Mouse (Mus musculus) midbrain, postnatal 0 days (tissue): ENCODE measurements at regions not wholly inside any gene's neighbourhood (a gene's known extent, or its start where the extent isn't known, plus 50 kb on each side); places are given as distances from the start of the nearest gene placed in this dataset.

ENCODE experiments used
- ATAC-seq: fragments of 200-750 bp; cut with Nextera tagmentation; 2 replicates; pipeline ENCODE4 v1.8.0; 2017; ENCODE audit warnings: moderate number of reproducible peaks, mild to moderate bottlenecking, moderate TSS enrichment, moderate library complexity; ENCODE audit not compliant: low FRiP score
- DNase-seq: peaks from one replicate; pipeline ENCODE4 v3.0.0-alpha.2; 2015; ENCODE audit warnings: low spot score
- H3K27ac ChIP-seq: fragments of 300-500 bp; sonication (generic); 2 replicates; pipeline ENCODE4 v1.5.1; 2014; ENCODE audit warnings: low read depth, mild to moderate bottlenecking, low read length, mixed read lengths
- H3K27me3 ChIP-seq: fragments of 300-500 bp; sonication (generic); 2 replicates; pipeline ENCODE4 v1.6.1; 2014; ENCODE audit warnings: low read length, control low read depth, mixed read lengths; ENCODE audit not compliant: insufficient read depth
- H3K36me3 ChIP-seq: fragments of 300-500 bp; sonication (generic); 2 replicates; pipeline ENCODE4 v1.6.1; 2014; ENCODE audit warnings: low read length, control low read depth, mixed read lengths; ENCODE audit not compliant: insufficient read depth
- H3K4me1 ChIP-seq: fragments of 300-500 bp; sonication (generic); 2 replicates; pipeline ENCODE4 v1.6.1; 2014; ENCODE audit warnings: mild to moderate bottlenecking, control low read depth, antibody characterized with exemption, low read length, mixed read lengths; ENCODE audit not compliant: insufficient read depth
- H3K4me2 ChIP-seq: fragments of 300-500 bp; sonication (generic); 2 replicates; pipeline ENCODE4 v1.6.1; 2014; ENCODE audit warnings: low read depth, mild to moderate bottlenecking, low read length, mixed read lengths; ENCODE audit not compliant: poor library complexity, severe bottlenecking
- H3K4me3 ChIP-seq: fragments of 300-500 bp; sonication (generic); 2 replicates; pipeline ENCODE4 v1.5.1; 2014; ENCODE audit warnings: low read depth, mild to moderate bottlenecking, low read length, moderate library complexity
- H3K9ac ChIP-seq: fragments of 300-500 bp; sonication (generic); replicated peaks from 2 replicates; pipeline ENCODE4 v1.6.1; 2014; ENCODE audit warnings: mild to moderate bottlenecking, low read length, moderate library complexity, mixed read lengths; ENCODE audit not compliant: poor library complexity, severe bottlenecking
- H3K9me3 ChIP-seq: fragments of 300-500 bp; sonication (generic); 2 replicates; pipeline ENCODE4 v1.6.1; 2016; ENCODE audit warnings: low read length, control low read depth
- CTCF ChIP-seq: IDR thresholded peaks from 2 replicates; pipeline ENCODE4 v1.5.1; 2016; ENCODE audit warnings: antibody characterized with exemption, mild to moderate bottlenecking
- WGBS: fragments of 180-500 bp; shearing (Covaris S2); extraction: QIAGEN DNeasy Blood & Tissue Kit; methylation state at CpG from one replicate; pipeline ENCODE4 v1.1.7; 2014; 5-methylcytosine and 5-hydroxymethylcytosine counted together

- WGBS = 72% methylated on average over 13 of the region's 13 CpGs
Measured at GRCm38 (mm10) chr9:91130111-91130720, 232.0 kb upstream of the Zic4 start.

GRCm38 (mm10) chr9:91131415-91132255 lies 230.6 kb upstream of the Zic4 start:
- H3K27me3 ChIP-seq = no peaks in the 10 kb centered on the region
- H3K4me1 ChIP-seq = no peaks in the 10 kb centered on the region
- no peaks in the 10 kb centered on the region for H3K36me3 ChIP-seq
- H3K9ac ChIP-seq = no peak overlapping the region
- no peak overlapping the region for H3K4me2 ChIP-seq
- no peak for TF ChIP-seq CTCF
- 55% methylated on average over 7 of the region's 7 CpGs for WGBS
- DNase-seq (no peak), ATAC-seq (no peak)
- no peak overlapping the region for H3K4me3 ChIP-seq
- H3K27ac ChIP-seq = no peak overlapping the region
- no peaks in the 10 kb centered on the region for H3K9me3 ChIP-seq

More at GRCm38 (mm10) chr9:91130111-91130720, 232.0 kb upstream of the Zic4 start:
- Histone ChIP-seq H3K9ac (no peak overlapping the region), H3K4me1 (no peaks in the 10 kb centered on the region), H3K4me3 (no peak overlapping the region), H3K36me3 (no peaks in the 10 kb centered on the region), H3K27me3 (no peaks in the 10 kb centered on the region), H3K27ac (no peak overlapping the region), H3K9me3 (no peaks in the 10 kb centered on the region), H3K4me2 (no peak overlapping the region)
- peak; percentile 53 for DNase-seq
- TF ChIP-seq CTCF = no peak
- ATAC-seq = no peak

GRCm38 (mm10) chr9:91132531-91132930 lies 229.7 kb upstream of the Zic4 start:
- no peaks in the 10 kb centered on the region for H3K4me1 ChIP-seq
- no peaks in the 10 kb centered on the region for H3K27me3 ChIP-seq
- H3K4me2 ChIP-seq = no peak overlapping the region
- ATAC-seq (no peak), DNase-seq (no peak)
- TF ChIP-seq CTCF = no peak
- H3K36me3 ChIP-seq = no peaks in the 10 kb centered on the region
- 64% methylated on average over 1 of the region's 1 CpGs for WGBS
- no peak overlapping the region for H3K27ac ChIP-seq
- no peak overlapping the region for H3K4me3 ChIP-seq
- no peak overlapping the region for H3K9ac ChIP-seq
- no peaks in the 10 kb centered on the region for H3K9me3 ChIP-seq

GRCm38 (mm10) chr9:91133256-91133920 lies 228.8 kb upstream of the Zic4 start:
- WGBS = 90% methylated on average over 3 of the region's 3 CpGs
- no peaks in the 10 kb centered on the region for H3K36me3 ChIP-seq

GRCm38 (mm10) chr9:91134325-91134724 lies 227.9 kb upstream of the Zic4 start:
- Histone ChIP-seq H3K9me3 (no peaks in the 10 kb centered on the region), H3K36me3 (no peaks in the 10 kb centered on the region), H3K4me1 (no peaks in the 10 kb centered on the region), H3K4me2 (no peak overlapping the region), H3K27ac (no peak overlapping the region), H3K9ac (no peak overlapping the region), H3K4me3 (no peak overlapping the region), H3K27me3 (no peaks in the 10 kb centered on the region)
- 95% methylated on average over 1 of the region's 1 CpGs for WGBS
- TF ChIP-seq CTCF = no peak
- no peak for ATAC-seq
- peak; percentile 20 for DNase-seq

More at GRCm38 (mm10) chr9:91133256-91133920, 228.8 kb upstream of the Zic4 start:
- Histone ChIP-seq H3K4me2 (no peak overlapping the region), H3K27ac (no peak overlapping the region), H3K9ac (no peak overlapping the region), H3K27me3 (no peaks in the 10 kb centered on the region), H3K9me3 (no peaks in the 10 kb centered on the region), H3K4me3 (no peak overlapping the region), H3K4me1 (no peaks in the 10 kb centered on the region)
- TF ChIP-seq CTCF = no peak
- DNase-seq (no peak), ATAC-seq (no peak)

- DNase-seq (no peak), ATAC-seq (no peak)
- Histone ChIP-seq H3K27me3 (no peaks in the 10 kb centered on the region), H3K4me3 (no peak overlapping the region), H3K9ac (no peak overlapping the region), H3K9me3 (no peaks in the 10 kb centered on the region), H3K36me3 (no peaks in the 10 kb centered on the region), H3K4me2 (no peak overlapping the region), H3K4me1 (no peaks in the 10 kb centered on the region), H3K27ac (no peak overlapping the region)
- no peak for TF ChIP-seq CTCF
- WGBS = 80% methylated on average over 2 of the region's 2 CpGs
Measured at GRCm38 (mm10) chr9:91135107-91135506, 227.1 kb upstream of the Zic4 start.
